Mouse (Mus musculus) spleen, adult 18-20 months (tissue): ENCODE data around the gene Polq.
"Not testable (repeated sequence)": the region's sequence is repeated elsewhere in the genome, so short reads cannot be mapped to it uniquely, and the experiment has no call there.

ENCODE experiments used
- DNase-seq, 2 experiments: peaks; one replicate each; pipeline ENCODE4 v3.0.0; 2022; ENCODE audit warnings: mixed read lengths in 2 of 2

Polq gene

GRCm38 (mm10) chr16:37108763-37109162 lies 97.2 kb downstream of the Polq start:
- no peak for DNase-seq

GRCm38 (mm10) chr16:37109285-37109684 lies 97.7 kb downstream of the Polq start:
- no peak for DNase-seq

GRCm38 (mm10) chr16:37125190-37125589 lies 113.6 kb downstream of the Polq start:
- DNase-seq: not testable (repeated sequence)
